Mouse (Mus musculus) limb, embryonic 11.5 days (tissue): Measurements from ENCODE around the gene Gns. TPM values are rescaled to one million over a fixed set of nuclear protein-coding genes. Genes with fewer than 3 reads are reported as not detected.

Experiments used
- ATAC-seq: fragments of 200-750 bp; cut with Nextera tagmentation; 2 replicates; pipeline ENCODE4 v1.8.0; 2017; ENCODE audit warnings: low read depth; ENCODE audit not compliant: insufficient number of reproducible peaks, low FRiP score, low TSS enrichment
- DNase-seq: peaks from one replicate; pipeline ENCODE4 v3.0.0-alpha.2; 2015; ENCODE audit warnings: low spot score
- H3K27ac ChIP-seq: fragments of 300-500 bp; sonication (generic); replicated peaks from 2 replicates; pipeline ENCODE4 v1.5.1; 2014; ENCODE audit warnings: low read depth, mild to moderate bottlenecking, low read length
- H3K27me3 ChIP-seq: fragments of 300-500 bp; sonication (generic); 2 replicates; pipeline ENCODE4 v1.6.1; 2014; ENCODE audit warnings: mild to moderate bottlenecking, low read length, mixed read lengths; ENCODE audit not compliant: control insufficient read depth, insufficient read depth
- H3K36me3 ChIP-seq: fragments of 300-500 bp; sonication (generic); 2 replicates; pipeline ENCODE4 v1.6.1; 2014; ENCODE audit warnings: mild to moderate bottlenecking, low read length, moderate library complexity, mixed read lengths; ENCODE audit not compliant: control insufficient read depth, insufficient read depth
- H3K4me1 ChIP-seq: fragments of 300-500 bp; sonication (generic); 2 replicates; pipeline ENCODE4 v1.6.1; 2014; ENCODE audit warnings: low read length, mixed read lengths; ENCODE audit not compliant: control insufficient read depth, insufficient read depth
- H3K4me2 ChIP-seq: fragments of 300-500 bp; sonication (generic); 2 replicates; pipeline ENCODE4 v1.6.1; 2014; ENCODE audit warnings: low read depth, mild to moderate bottlenecking, moderate library complexity; ENCODE audit not compliant: severe bottlenecking
- H3K4me3 ChIP-seq: fragments of 300-500 bp; sonication (generic); 2 replicates; pipeline ENCODE4 v1.5.1; 2014; ENCODE audit warnings: low read depth, low read length
- H3K9ac ChIP-seq: fragments of 300-500 bp; sonication (generic); 2 replicates; pipeline ENCODE4 v1.6.1; 2014; ENCODE audit warnings: mild to moderate bottlenecking, low read length
- H3K9me3 ChIP-seq: fragments of 300-500 bp; sonication (generic); 2 replicates; pipeline ENCODE4 v1.6.1; 2016; ENCODE audit warnings: low read length; ENCODE audit not compliant: control insufficient read depth
- WGBS: fragments of 180-500 bp; shearing (Covaris S2); extraction: QIAGEN DNeasy Blood & Tissue Kit; methylation state at CpG from one replicate; pipeline ENCODE4 v1.1.7; 2014; 5-methylcytosine and 5-hydroxymethylcytosine counted together
- polyA plus RNA-seq: library from polyadenylated mRNA; unstranded; fragments of >200 nt; fragmentation: Nextera tagmentation; extraction: Ambion mirVana; gene quantifications from 2 replicates; pipeline ENCODE4 v1.2.1, GENCODE M21; 2014

The Gns gene
- polyA plus RNA-seq, 1 experiment from 2014 or later, result 37.1 TPM

DNA sequence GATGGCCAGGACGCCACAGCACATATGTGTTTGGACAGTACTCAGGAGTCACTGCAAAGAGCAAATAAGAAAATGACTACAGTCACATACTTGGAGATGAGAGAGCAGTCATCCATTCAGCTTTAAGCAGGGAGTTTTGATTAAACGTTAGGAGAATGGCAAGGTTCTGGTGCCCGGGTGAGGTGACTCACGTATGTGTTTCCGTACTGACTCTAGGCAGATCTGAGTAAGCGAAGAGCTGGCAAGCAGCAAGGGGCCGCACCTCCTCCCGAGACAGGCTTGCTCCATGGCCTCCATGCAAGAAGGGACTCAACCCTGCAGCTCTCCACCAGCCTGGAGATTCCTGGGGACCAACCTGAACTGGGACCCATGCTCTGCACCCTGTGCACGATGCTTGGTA lies 78.9 kb downstream of the Gns start:
- H3K9ac ChIP-seq, result no peak overlapping the region
- no peaks in the 10 kb centered on the region for H3K36me3 ChIP-seq
- H3K4me3 ChIP-seq, result no peak overlapping the region
- no peak overlapping the region for H3K4me2 ChIP-seq
- H3K4me1 ChIP-seq, result peaks cover 17% of the 10 kb centered on the region
- no peaks in the 10 kb centered on the region for H3K9me3 ChIP-seq
- DNase-seq (no peak), ATAC-seq (no peak)
- no peak overlapping the region for H3K27ac ChIP-seq
- H3K27me3 ChIP-seq, result no peaks in the 10 kb centered on the region
- 90% methylated on average over 9 of the region's 9 CpGs for WGBS

DNA sequence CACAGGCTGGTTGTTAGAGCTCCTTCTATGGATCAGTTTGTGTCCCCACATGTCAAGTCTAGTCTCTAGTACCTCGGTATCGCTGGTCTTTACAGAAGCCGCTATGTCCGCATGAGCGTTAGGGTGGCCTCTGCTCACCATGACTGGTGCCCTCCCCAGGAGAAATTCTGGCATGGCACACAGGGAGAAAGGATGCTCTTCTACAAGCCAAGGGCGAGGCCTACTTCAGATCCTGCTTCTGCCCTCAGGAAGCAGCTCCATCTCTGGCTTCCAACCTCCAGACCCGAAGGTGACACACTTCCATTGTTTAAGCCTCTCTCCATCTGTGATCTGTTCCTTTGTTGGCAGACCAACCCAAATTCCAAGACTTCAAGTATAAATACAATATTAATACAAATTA lies 79.3 kb downstream of the Gns start:
- no peak overlapping the region for H3K4me2 ChIP-seq
- no peak for ATAC-seq
- 96% methylated on average over 7 of the region's 7 CpGs for WGBS
- H3K9ac ChIP-seq, result no peak overlapping the region
- H3K4me3 ChIP-seq, result no peak overlapping the region
- H3K36me3 ChIP-seq, result no peaks in the 10 kb centered on the region
- H3K27ac ChIP-seq, result no peak overlapping the region
- H3K27me3 ChIP-seq, result no peaks in the 10 kb centered on the region
- peaks cover 19% of the 10 kb centered on the region for H3K4me1 ChIP-seq
- no peaks in the 10 kb centered on the region for H3K9me3 ChIP-seq
- DNase-seq, result no peak

DNA sequence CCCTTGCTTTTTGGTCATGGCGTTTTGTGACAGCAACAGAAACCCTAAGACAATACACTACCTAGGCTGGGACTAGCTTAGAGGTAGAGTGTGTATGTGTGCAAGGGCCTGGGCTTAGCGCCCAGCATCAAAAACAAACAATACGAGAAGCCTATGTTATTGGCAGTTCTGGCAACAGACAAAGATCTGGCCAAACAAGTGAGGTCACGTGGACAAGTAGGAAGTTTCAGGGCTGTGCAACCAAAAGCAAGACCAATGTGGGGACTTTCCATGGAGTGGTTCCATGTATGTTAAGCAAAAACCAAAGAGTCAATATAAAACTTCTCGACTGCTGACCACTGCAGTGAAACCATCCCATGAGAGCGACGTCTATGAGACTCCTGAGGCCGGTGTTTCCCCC lies 80.9 kb downstream of the Gns start:
- no peak overlapping the region for H3K27ac ChIP-seq
- H3K4me3 ChIP-seq, result no peak overlapping the region
- 96% methylated on average over 8 of the region's 8 CpGs for WGBS

More for the DNA sequence above, 80.9 kb downstream of the Gns start:
- Histone ChIP-seq H3K4me1 (peaks cover 12% of the 10 kb centered on the region; the same call in 1 of the 2 replicates), H3K27me3 (no peaks in the 10 kb centered on the region), H3K9ac (no peak overlapping the region), H3K9me3 (no peaks in the 10 kb centered on the region), H3K36me3 (no peaks in the 10 kb centered on the region), H3K4me2 (no peak overlapping the region)
- DNase-seq (no peak), ATAC-seq (no peak)

Other genes starting within 250 kb of the Gns start
- gene Tbc1d30, start 13.8 kb upstream of the Gns start, polyA plus RNA-seq, result 0.45 and 0.95 TPM in 2 replicates
- gene Rassf3, start 111.3 kb downstream of the Gns start, polyA plus RNA-seq, result 16.5 and 17.2 TPM in 2 replicates
- 30.7 and 32.6 TPM in 2 replicates for gene Tbk1, start 221.7 kb downstream of the Gns start, polyA plus RNA-seq